Mouse (Mus musculus) MEL (cell line): ENCODE data around the gene Zfp358. TPM values are rescaled to one million over a fixed set of nuclear protein-coding genes. Genes with fewer than 3 reads are reported as not detected.

Source experiments
- DNase-seq: peaks from one replicate; pipeline ENCODE4 v3.0.0; 2011; ENCODE audit warnings: low read depth, low spot score
- H3K27ac ChIP-seq: 2 replicates; pipeline ENCODE4 v1.5.1; 2012; ENCODE audit warnings: low read depth, mild to moderate bottlenecking, control low read depth, low read length, moderate library complexity; ENCODE audit not compliant: control insufficient read depth
- H3K27me3 ChIP-seq, 2 experiments: fragments of 150-350 bp in 1 of 2; sonication (generic) in 1 of 2; 2 replicates each; pipeline ENCODE4 v1.6.1; 2012; ENCODE audit warnings: low read length in 2 of 2, mild to moderate bottlenecking in 2 of 2, improper control_type of control experiment in 1 of 2, moderate library complexity in 1 of 2; ENCODE audit not compliant: insufficient read depth in 2 of 2, control insufficient read depth in 1 of 2
- H3K36me3 ChIP-seq, 2 experiments: 2 replicates each; pipeline ENCODE4 v1.6.1; 2012 to 2014; ENCODE audit warnings: low read length in 2 of 2, improper control_type of control experiment in 1 of 2, inconsistent platforms in 1 of 2, mild to moderate bottlenecking in 1 of 2; ENCODE audit not compliant: insufficient read depth in 2 of 2, control insufficient read depth in 1 of 2
- H3K4me1 ChIP-seq, 2 experiments: fragments of 150-350 bp in 1 of 2; sonication (generic) in 1 of 2; 2 replicates each; pipeline ENCODE4 v1.6.1; 2012; ENCODE audit warnings: low read length in 2 of 2, improper control_type of control experiment in 1 of 2, mild to moderate bottlenecking in 1 of 2; ENCODE audit not compliant: insufficient read depth in 2 of 2, control insufficient read depth in 1 of 2
- H3K4me3 ChIP-seq, 2 experiments: fragments of 150-350 bp in 1 of 2; sonication (generic) in 1 of 2; 2 replicates each; pipeline ENCODE4 v1.5.1; 2012; ENCODE audit warnings: low read depth in 2 of 2, low read length in 2 of 2, mild to moderate bottlenecking in 2 of 2, moderate library complexity in 2 of 2, control low read depth in 1 of 2, improper control_type of control experiment in 1 of 2; ENCODE audit not compliant: control insufficient read depth in 1 of 2, insufficient read depth in 1 of 2
- H3K79me2 ChIP-seq: 2 replicates; pipeline ENCODE4 v1.6.1; 2012; ENCODE audit warnings: mild to moderate bottlenecking, low read length, moderate library complexity; ENCODE audit not compliant: control insufficient read depth, poor library complexity, insufficient read depth
- H3K9ac ChIP-seq: 2 replicates; pipeline ENCODE4 v1.6.1; 2012; ENCODE audit warnings: low read depth, mild to moderate bottlenecking, control low read depth, low read length, moderate library complexity; ENCODE audit not compliant: control insufficient read depth, poor library complexity, severe bottlenecking
- H3K9me3 ChIP-seq: fragments of 150-350 bp; sonication (generic); replicated peaks from 2 replicates; pipeline ENCODE4 v1.6.1; 2012; ENCODE audit warnings: mild to moderate bottlenecking, low read length, improper control_type of control experiment, moderate library complexity; ENCODE audit not compliant: insufficient read depth
- BHLHE40 ChIP-seq: IDR thresholded peaks from 2 replicates; pipeline ENCODE4 v1.6.1; 2012; ENCODE audit warnings: low read depth, mild to moderate bottlenecking, inconsistent platforms, low read length, improper control_type of control experiment, borderline replicate concordance
- CHD1 ChIP-seq: IDR thresholded peaks from 2 replicates; pipeline ENCODE4 v1.6.1; 2012; ENCODE audit warnings: low read depth, mild to moderate bottlenecking, inconsistent platforms, low read length, improper control_type of control experiment
- CTCF ChIP-seq, 3 experiments: IDR thresholded peaks in 2 of 3; conservative IDR thresholded peaks in 1 of 3; 2 replicates each; pipeline ENCODE4 v1.5.1; 2011 to 2012; ENCODE audit warnings: low read length in 3 of 3, low read depth in 2 of 3, mild to moderate bottlenecking in 2 of 3, improper control_type of control experiment in 1 of 3, inconsistent platforms in 1 of 3, mixed read lengths in 1 of 3, moderate library complexity in 1 of 3; ENCODE audit not compliant: control insufficient read depth in 1 of 3, insufficient read depth in 1 of 3, poor library complexity in 1 of 3, severe bottlenecking in 1 of 3
- E2F4 ChIP-seq: IDR thresholded peaks from 2 replicates; pipeline ENCODE4 v1.6.1; 2011; ENCODE audit warnings: low read depth, low read length, improper control_type of control experiment, borderline replicate concordance
- ELF1 ChIP-seq: IDR thresholded peaks from 2 replicates; pipeline ENCODE4 v1.6.1; 2014; ENCODE audit warnings: low read depth, mild to moderate bottlenecking, inconsistent platforms, low read length, improper control_type of control experiment, moderate library complexity
- EP300 ChIP-seq, 2 experiments: IDR thresholded peaks; 2 replicates each; pipeline ENCODE4 v1.6.1; 2011; ENCODE audit warnings: improper control_type of control experiment in 2 of 2, low read length in 2 of 2, low read depth in 1 of 2, mild to moderate bottlenecking in 1 of 2
- GABPA ChIP-seq: IDR thresholded peaks from 2 replicates; pipeline ENCODE4 v1.6.1; 2012; ENCODE audit warnings: low read depth, mild to moderate bottlenecking, inconsistent platforms, low read length, improper control_type of control experiment, moderate library complexity
- HCFC1 ChIP-seq: IDR thresholded peaks from 2 replicates; pipeline ENCODE4 v1.6.1; 2012; ENCODE audit warnings: low read depth, mild to moderate bottlenecking, inconsistent platforms, low read length, improper control_type of control experiment, moderate library complexity
- MAFK ChIP-seq: IDR thresholded peaks from 2 replicates; pipeline ENCODE4 v1.6.1; 2011; ENCODE audit warnings: low read depth, mild to moderate bottlenecking, low read length, improper control_type of control experiment, borderline replicate concordance
- MAX ChIP-seq: IDR thresholded peaks from 2 replicates; pipeline ENCODE4 v1.6.1; 2011; ENCODE audit warnings: low read length, improper control_type of control experiment
- MAZ ChIP-seq: IDR thresholded peaks from 2 replicates; pipeline ENCODE4 v1.6.1; 2012; ENCODE audit warnings: low read depth, mild to moderate bottlenecking, inconsistent platforms, low read length, improper control_type of control experiment
- MEF2A ChIP-seq: IDR thresholded peaks from 2 replicates; pipeline ENCODE4 v1.6.1; 2014; ENCODE audit warnings: low read depth, mild to moderate bottlenecking, inconsistent platforms, low read length, improper control_type of control experiment; ENCODE audit not compliant: poor library complexity, insufficient replicate concordance, severe bottlenecking; ENCODE audit errors: extremely low read depth
- MYC ChIP-seq: IDR thresholded peaks from 2 replicates; pipeline ENCODE4 v1.6.1; 2011; ENCODE audit warnings: low read depth, mild to moderate bottlenecking, low read length, improper control_type of control experiment, moderate library complexity
- NELFE ChIP-seq: IDR thresholded peaks from 2 replicates; pipeline ENCODE4 v1.6.1; 2011; ENCODE audit warnings: low read depth, low read length, improper control_type of control experiment
- NRF1 ChIP-seq: IDR thresholded peaks from 2 replicates; pipeline ENCODE4 v1.6.1; 2014; ENCODE audit warnings: low read depth, mild to moderate bottlenecking, inconsistent platforms, low read length, improper control_type of control experiment, moderate library complexity; ENCODE audit not compliant: poor library complexity, insufficient read depth, severe bottlenecking
- POLR2A ChIP-seq, 2 experiments: IDR thresholded peaks; 2 replicates each; pipeline ENCODE4 v1.6.1; 2011 to 2012; ENCODE audit warnings: low read length in 2 of 2, mild to moderate bottlenecking in 2 of 2, control low read depth in 1 of 2, improper control_type of control experiment in 1 of 2, low read depth in 1 of 2, moderate library complexity in 1 of 2; ENCODE audit not compliant: control insufficient read depth in 1 of 2, insufficient read depth in 1 of 2, poor library complexity in 1 of 2
- POLR2AphosphoS2 ChIP-seq: IDR thresholded peaks from 2 replicates; pipeline ENCODE4 v1.6.1; 2011; ENCODE audit warnings: low read length, improper control_type of control experiment
- POLR2AphosphoS5 ChIP-seq: IDR thresholded peaks from 2 replicates; pipeline ENCODE4 v1.6.1; 2012; ENCODE audit warnings: low read depth, borderline replicate concordance, mild to moderate bottlenecking, inconsistent platforms, low read length, moderate library complexity, mixed read lengths
- RAD21 ChIP-seq: IDR thresholded peaks from 2 replicates; pipeline ENCODE4 v1.6.1; 2011; ENCODE audit warnings: mild to moderate bottlenecking, low read depth, low read length, improper control_type of control experiment
- RCOR1 ChIP-seq: IDR thresholded peaks from 2 replicates; pipeline ENCODE4 v1.6.1; 2012; ENCODE audit warnings: low read depth, mild to moderate bottlenecking, inconsistent platforms, low read length, improper control_type of control experiment
- SIN3A ChIP-seq: IDR thresholded peaks from 2 replicates; pipeline ENCODE4 v1.6.1; 2012; ENCODE audit warnings: low read length, improper control_type of control experiment, inconsistent platforms
- SMC3 ChIP-seq: IDR thresholded peaks from 2 replicates; pipeline ENCODE4 v1.6.1; 2011; ENCODE audit warnings: low read depth, low read length, improper control_type of control experiment
- TBP ChIP-seq: IDR thresholded peaks from 2 replicates; pipeline ENCODE4 v1.8.0; 2011; ENCODE audit warnings: low read depth, low read length, improper control_type of control experiment
- TCF12 ChIP-seq: IDR thresholded peaks from 2 replicates; pipeline ENCODE4 v1.6.1; 2014; ENCODE audit warnings: low read depth, mild to moderate bottlenecking, inconsistent platforms, low read length, improper control_type of control experiment, moderate library complexity
- UBTF ChIP-seq: IDR thresholded peaks from 2 replicates; pipeline ENCODE4 v1.6.1; 2012; ENCODE audit warnings: low read depth, mild to moderate bottlenecking, inconsistent platforms, low read length, improper control_type of control experiment, moderate library complexity, borderline replicate concordance; ENCODE audit not compliant: insufficient read depth
- USF1 ChIP-seq: IDR thresholded peaks from 2 replicates; pipeline ENCODE4 v1.6.1; 2014; ENCODE audit warnings: low read depth, mild to moderate bottlenecking, inconsistent platforms, low read length, improper control_type of control experiment, moderate library complexity
- ZKSCAN1 ChIP-seq: IDR thresholded peaks from 2 replicates; pipeline ENCODE4 v1.6.1; 2012; ENCODE audit warnings: low read depth, mild to moderate bottlenecking, inconsistent platforms, low read length, improper control_type of control experiment, moderate library complexity
- ZMIZ1 ChIP-seq: IDR thresholded peaks from 2 replicates; pipeline ENCODE4 v1.6.1; 2012; ENCODE audit warnings: low read depth, mild to moderate bottlenecking, inconsistent platforms, low read length, improper control_type of control experiment, moderate library complexity
- polyA plus RNA-seq, 2 experiments: library from polyadenylated mRNA; stranded (reverse) in 1 of 2; unstranded in 1 of 2; fragments of >175 nt in 1 of 2; fragments of >200 nt in 1 of 2; gene quantifications; 2 replicates each; pipeline versions ENCODE4 v1.2.1 to v1.2.4; 2012; ENCODE audit warnings: low replicate concordance in 2 of 2, low read depth in 1 of 2; ENCODE audit not compliant: insufficient read length in 2 of 2, insufficient read depth in 1 of 2, missing spikeins in 1 of 2
- total RNA-seq: library from RNA; depleted of rRNA; stranded (reverse); fragments of 300-350 nt; gene quantifications from 2 replicates; pipeline ENCODE4 v1.2.3, GENCODE M21; 2012

The Zfp358 gene
- total and polyA plus RNA-seq, 3 experiments, result 5.2 to 12.0 TPM; not detected in 1

- Histone ChIP-seq H3K4me1 (peaks cover 0 to 14% of the 10 kb centered on the region in 2 experiments; a peak in 2 of 4 replicates), H3K36me3 (peaks cover 0 to 7% of the 10 kb centered on the region in 2 experiments; a peak in 1 of 4 replicates), H3K27me3 (no peaks in the 10 kb centered on the region), H3K79me2 (no peaks in the 10 kb centered on the region; the same call in 1 of the 2 replicates), H3K9me3 (no peaks in the 10 kb centered on the region), H3K27ac (no peak within 1 kb of the TSS), H3K9ac (peak within 1 kb of the TSS; percentile 63), H3K4me3 (peak within 1 kb of the TSS; percentile 70 to 89)
- TF ChIP-seq ZMIZ1 (0 out of 2 replicates have a peak, but pooled peaks have one; percentile 18), MYC (no peak), NRF1 (peak; percentile 75), USF1 (no peak), POLR2A (IDR thresholded peaks at IDR 0.05; ENCODE audit: control insufficient read depth in 1 of 2, insufficient read depth in 1 of 2, low read depth in 1 of 2, low read length in 2 of 2, poor library complexity in 1 of 2) (peak; percentile 22 to 62; a peak in 2 of 4 replicates), BHLHE40 (no peak), RCOR1 (no peak), MEF2A (no peak), NELFE (peak; percentile 55), E2F4 (no peak), MAFK (no peak), EP300 (IDR thresholded peaks at IDR 0.05; ENCODE audit: low read depth in 1 of 2, low read length in 2 of 2) (no peak), TCF12 (no peak), RAD21 (no peak), CTCF (IDR thresholded peaks at IDR 0.05 in 2 of 3, conservative IDR thresholded peaks at IDR 0.05 in 1 of 3; ENCODE audit: control insufficient read depth in 1 of 3, insufficient read depth in 1 of 3, low read depth in 2 of 3, low read length in 3 of 3, poor library complexity in 1 of 3, severe bottlenecking in 1 of 3) (no peak), ELF1 (no peak), POLR2AphosphoS5 (no peak), MAX (no peak), POLR2AphosphoS2 (no peak), ZKSCAN1 (no peak), GABPA (no peak), MAZ (no peak), SIN3A (no peak), TBP (0 out of 2 replicates have a peak, but pooled peaks have one; percentile 17), HCFC1 (0 out of 2 replicates have a peak, but pooled peaks have one; percentile 46), UBTF (no peak), CHD1 (no peak), SMC3 (no peak)
- DNase-seq, result peak; percentile 88
Observed at GRCm38 (mm10) chr8:3467006-3467885, 25.7 kb upstream of the Zfp358 start, which contains the start of gene Pex11g. Gene Pex11g, minus strand, starts transcription at chr8:3467680.
